Mouse (Mus musculus): ENCODE data around the gene Sh3bgr.

Gene Sh3bgr

DNA sequence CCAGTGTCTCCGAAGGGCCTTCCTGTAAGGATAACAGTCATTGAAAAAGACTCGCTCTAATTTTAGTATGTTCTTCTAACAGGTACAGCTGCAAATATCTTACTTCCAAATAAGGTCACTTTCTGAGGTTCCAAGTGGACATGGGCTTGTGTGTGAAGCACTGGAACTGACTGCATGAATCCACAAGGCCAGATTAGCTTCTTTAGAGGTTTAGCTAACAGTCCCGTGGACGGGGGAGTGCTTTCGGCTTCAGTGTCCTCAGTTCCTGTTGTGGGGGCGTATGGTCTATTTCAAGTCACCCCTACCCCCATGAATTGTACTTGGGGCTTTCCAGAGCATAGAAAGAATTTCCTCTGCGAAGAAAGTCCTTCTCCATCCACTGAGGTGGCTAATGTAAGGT is 10.6 kb downstream of the Sh3bgr start:
- DNase-seq (ENCODE audit: low spot score in 2 of 2): no peak

DNA sequence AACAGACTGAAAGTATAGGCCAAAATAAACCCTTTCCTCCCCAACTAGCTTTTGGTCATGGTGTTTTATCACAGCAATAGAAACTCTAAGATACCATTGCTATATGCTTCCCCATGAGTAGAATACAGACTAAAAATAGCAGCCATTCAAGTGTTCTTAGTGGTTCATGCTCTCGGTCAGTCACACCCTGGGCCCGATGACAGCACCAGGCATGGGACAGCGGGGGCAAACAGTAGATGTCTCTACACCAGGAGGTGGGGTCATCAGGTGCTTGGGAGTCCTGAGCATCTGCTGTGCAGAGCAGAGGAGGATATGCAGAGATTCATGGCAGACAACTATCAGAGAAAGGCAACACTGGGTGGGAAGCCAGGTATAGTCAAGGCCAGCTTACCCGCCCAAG is 12.8 kb downstream of the Sh3bgr start:
- no peak for DNase-seq (ENCODE audit: low spot score in 2 of 2)

DNA sequence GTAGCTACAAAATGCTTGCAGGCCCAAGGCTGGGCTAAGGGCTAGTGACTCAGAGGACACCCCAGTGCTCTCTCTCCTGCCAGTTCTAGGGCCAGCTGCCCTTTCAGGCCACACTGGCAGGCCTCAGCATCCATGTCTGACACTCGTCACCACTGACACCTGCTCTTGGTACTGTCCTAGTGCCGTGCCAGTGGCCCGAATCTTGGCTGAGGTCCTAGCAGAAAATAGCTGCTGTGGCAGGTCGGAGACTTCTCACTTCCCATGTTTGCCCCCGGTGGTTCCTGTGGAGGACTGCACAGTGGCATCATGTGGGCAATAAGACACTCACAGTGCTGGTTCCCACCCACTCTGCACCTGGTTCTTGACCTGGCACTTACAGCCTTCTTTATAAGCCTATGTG is 21.2 kb downstream of the Sh3bgr start:
- DNase-seq (ENCODE audit: low spot score in 2 of 2): no peak

DNA sequence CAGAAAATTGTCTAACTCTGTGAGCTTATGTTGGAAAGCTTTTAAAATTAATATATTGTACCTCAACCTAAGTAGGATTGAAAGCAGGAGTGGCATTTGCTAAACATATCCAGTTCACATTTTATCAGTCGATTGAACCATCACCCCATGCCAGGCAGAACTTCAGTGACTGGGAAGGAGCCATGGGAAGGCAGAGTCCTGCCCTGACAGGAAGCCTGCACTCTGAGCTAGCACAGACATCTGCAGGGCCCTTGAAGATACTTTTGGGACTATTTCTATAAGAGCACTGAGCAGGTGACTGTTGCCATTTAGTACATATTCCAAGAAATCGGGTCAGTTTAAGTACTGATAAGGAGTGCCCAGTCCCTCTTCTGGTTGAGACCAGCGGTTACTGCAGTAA is 21.7 kb downstream of the Sh3bgr start:
- DNase-seq (ENCODE audit: low spot score in 2 of 2): no peak

DNA sequence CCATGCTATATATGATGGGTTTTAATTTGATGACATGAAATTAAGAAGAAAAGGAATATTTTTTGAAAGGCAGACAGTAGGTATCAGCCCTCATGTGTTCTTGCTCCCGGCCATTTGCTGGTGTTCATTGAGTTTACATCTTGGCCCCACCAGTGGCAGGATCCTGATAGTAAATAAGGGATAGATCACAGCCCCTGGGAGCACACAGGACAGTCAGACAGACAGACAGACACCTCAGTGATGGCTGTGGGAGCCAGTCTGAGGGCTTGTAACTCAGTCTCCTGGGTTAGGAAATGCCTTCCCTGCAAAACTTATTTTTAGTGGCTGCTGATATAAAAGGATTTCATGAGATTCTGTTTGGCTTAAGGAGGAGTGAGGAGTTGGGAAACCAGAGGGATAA is 22.2 kb downstream of the Sh3bgr start:
- DNase-seq (ENCODE audit: low spot score in 2 of 2): no peak

DNA sequence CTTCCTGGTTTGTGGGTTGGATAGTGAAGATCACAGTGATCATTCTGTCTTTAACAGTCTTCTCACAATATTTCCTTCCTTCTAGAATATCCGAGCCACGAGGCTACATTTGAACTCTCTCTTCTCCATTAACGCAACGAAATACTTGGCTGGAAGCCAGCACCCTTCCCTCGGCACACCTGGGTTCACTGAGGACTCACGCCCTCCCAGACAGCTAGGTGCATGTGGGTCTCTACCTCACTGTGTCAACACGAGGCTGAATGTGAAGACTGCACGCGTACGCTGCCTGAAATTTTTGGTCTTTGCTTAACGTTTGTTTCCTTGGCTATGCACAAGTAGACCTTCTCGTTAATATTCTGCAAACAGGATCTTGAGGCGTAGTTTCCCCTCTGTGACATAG is 28.2 kb downstream of the Sh3bgr start:
- no peak for DNase-seq (ENCODE audit: low spot score in 2 of 2)

DNA sequence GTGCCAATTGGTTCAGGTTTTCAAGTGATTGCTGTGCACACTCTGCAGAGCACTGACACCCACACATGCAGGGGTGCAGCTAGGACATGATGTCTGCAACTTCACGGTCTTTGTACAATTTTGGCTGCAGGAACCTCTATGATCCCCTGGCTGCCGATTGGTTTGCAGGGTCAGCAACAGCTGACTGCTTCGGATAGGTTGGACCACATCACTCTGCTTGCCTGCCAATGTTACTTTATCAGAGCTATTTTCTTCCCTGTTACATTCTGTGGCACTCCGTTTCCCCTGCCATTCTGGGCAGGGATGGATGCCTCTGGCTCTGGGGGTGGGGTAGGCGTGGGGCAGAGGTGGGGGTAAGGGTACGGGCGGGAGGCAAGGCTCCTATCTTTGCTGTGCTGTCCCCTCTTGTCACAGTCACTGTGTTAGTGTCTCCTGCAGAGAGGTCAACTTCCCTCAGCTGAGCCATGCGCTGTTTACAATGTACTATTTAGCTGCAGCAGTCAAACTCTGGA is 28.9 kb downstream of the Sh3bgr start:
- no peak for DNase-seq (ENCODE audit: low spot score in 2 of 2)

DNA sequence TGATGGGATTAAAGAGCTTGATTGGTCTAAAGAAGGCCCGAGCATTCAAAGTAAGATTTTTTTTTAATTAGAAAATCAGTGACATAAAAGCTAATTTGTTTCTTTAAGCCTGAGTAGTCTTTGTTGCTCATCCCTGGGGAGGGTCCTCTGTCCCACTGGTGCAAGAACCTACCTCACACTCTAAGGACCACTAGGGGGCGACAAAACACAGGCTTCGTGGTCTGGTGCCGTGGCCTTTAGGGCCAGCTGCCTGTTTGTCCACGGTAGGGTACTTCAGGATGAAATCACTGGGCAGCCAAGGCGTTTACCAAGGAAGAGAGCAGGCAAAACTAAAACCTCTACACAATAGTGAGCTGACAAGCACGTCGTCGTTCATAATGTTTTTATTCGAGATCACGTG is 30.2 kb downstream of the Sh3bgr start:
- DNase-seq (ENCODE audit: low spot score in 2 of 2): peak; percentile 24 to 69

DNA sequence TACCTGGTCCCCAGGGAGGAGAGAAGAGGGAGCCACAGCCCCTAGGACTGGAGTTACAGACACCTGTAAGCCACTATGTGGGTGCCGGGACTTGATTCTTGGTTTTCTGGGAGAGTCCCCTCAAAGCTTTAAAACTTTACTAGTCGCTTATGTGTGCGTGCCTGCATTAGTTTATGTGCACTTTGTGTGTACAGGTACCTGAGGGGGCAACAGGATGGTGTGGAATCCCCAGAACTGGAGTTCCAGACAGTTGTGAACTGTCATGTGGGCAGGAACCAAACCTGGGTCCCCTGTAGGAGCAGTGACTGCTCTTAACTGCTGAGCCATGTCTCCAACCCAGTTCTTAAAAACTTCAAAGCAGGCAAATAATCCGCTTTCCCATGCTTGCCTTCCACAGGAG is 31.0 kb downstream of the Sh3bgr start:
- no peak for DNase-seq (ENCODE audit: low spot score in 2 of 2)

DNA sequence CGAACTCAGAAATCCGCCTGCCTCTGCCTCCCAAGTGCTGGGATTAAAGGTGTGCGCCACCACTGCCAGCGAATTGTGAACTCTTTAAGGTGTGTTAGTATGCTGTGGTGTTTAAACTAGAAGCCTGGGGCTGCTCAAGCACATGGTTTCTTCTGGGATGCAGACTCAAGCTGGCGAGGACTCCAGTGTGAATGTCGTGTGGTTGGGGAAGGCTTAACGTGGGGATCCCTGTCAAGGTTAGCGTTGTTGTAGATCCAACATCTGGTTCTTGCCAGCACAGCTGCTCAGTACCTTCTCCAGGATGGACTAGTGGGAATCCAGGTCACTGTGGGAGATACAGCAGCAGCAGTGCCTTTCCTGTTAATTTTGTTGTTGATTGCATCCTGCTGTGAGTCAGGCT is 31.7 kb downstream of the Sh3bgr start:
- no peak for DNase-seq (ENCODE audit: low spot score in 2 of 2)

DNA sequence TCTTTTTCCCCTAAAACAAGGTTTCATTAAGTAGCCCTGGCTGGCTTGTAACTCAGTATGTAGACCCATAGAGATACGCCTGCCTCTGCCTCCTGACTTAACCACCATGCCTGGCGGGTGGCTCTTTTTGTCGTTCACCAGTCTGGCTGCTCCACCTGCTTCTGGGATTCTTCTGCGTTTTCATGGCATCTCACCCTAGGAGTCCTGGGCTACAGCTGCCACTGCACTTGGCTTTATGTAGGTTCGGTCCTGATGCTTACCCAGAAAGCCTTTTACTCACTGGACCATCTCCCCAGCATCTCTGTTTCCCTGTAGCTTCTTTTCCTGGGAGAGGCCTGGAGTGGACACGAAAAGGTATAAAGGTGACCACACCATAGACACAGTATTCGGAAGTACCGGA is 33.7 kb downstream of the Sh3bgr start:
- no peak for DNase-seq (ENCODE audit: low spot score in 2 of 2)

DNA sequence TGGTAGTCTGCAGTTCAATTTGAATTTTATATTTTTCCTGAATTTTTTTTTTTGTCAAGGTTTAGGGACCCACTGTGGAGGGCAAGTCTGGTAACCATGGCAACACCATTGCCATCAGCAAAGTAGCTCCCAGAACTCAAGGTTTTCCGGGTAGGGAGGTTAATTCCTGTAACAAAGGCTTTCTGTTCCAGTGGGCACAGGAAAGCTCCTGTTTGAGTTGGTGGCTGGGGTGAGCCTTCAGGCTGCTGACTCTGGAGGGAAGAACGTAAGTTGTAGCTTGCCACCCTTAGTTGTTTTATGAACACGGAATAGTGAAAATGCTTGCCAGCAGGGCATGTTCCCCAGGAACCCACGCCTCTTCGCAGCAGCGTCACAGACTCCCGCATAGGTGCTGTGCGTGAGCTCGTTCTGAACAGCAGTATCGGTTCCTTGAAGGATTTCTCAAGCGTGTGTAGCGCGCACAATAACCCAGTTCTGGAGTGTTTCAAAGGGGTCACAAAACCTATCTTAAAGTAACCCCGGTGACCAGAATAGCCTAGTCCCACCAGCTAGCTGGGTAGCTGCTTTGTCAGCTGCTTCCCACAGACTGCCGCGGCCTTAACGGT is 35.2 kb downstream of the Sh3bgr start, which contains the start of gene B3galt5:
TSS of gene B3galt5 (plus strand) at position 436 of the 605 bp plus-strand sequence.
- DNase-seq (ENCODE audit: low spot score in 2 of 2): no peak

DNA sequence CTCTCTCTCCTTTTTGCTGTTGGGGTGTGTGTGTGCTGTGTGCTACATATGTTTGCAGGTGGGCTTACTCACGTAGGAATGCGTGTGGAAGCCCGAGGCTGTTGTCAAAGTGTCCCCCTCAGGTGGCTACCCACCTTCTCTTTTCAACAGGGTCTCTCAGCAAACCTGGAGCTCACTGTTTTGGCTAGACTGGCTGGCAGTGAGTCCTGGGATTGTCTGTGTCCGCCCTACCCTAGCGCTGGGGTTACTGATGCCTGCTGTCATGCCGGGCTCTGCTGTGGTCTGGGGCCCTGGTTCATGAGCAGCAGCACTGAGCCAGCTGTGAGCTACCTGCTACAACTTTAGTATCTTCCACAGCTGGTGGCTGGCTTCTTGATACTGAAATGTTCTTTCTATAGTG is 44.2 kb downstream of the Sh3bgr start:
- DNase-seq (ENCODE audit: low spot score in 2 of 2): no peak

DNA sequence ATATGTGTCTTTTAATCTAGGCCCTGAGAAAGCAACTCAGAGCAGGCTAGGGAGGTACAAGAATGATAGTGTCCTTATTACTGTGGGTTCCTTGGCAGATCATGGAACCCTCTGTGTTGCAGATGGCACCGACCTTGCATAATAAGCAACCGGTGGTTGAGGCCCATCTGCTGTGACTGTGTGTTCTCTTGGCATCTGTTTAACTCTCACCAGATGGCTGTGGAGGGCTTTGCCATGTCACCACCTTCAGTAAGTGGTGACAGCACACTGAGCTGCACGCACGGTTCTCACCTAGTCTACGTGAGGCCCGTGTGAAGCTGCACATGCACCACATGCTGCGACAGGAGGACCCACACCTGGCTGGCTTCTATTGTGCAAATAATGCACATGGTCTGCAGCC is 49.4 kb downstream of the Sh3bgr start:
- no peak for DNase-seq (ENCODE audit: low spot score in 2 of 2)

DNA sequence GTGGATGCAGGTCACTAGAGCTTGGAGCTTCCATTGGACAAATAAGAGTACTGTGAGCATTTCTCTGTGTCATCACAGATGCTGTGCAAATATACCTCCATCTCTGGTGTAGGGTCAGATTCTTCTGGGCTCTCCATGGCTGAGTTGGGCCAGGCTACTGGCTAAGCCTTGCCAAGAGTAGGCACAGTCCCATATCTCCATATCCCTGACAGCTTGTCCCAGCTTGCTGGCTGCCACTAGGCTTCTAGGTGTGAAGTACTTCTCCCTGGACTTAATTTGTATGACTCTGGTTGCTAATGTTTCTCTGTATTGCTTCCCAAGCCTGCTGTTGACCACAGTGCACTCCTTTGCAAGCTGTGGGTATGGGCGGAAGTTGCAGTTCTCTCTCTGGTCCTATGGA is 51.9 kb downstream of the Sh3bgr start:
- no peak for DNase-seq (ENCODE audit: low spot score in 2 of 2)

DNA sequence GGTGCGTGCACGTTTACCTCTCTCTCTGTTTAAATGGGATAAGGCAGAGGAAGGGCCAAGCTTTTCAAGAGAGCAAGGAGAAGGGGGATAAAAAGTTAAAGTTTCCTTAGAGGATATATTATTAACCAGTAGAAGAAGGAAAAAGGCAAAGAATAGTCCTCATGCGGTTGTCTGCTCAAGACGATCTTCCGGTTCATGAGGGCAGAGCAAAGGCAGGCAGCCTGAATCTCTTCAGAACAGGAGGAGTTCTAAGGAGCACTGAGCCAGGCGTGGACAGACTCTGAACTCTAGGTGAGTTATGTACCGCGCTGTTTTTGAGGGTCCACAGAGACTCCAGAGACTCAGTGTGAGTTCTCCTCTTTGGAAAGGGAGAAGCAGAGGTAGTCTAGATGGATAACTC is 58.2 kb downstream of the Sh3bgr start:
- no peak for DNase-seq (ENCODE audit: low spot score in 2 of 2)

DNA sequence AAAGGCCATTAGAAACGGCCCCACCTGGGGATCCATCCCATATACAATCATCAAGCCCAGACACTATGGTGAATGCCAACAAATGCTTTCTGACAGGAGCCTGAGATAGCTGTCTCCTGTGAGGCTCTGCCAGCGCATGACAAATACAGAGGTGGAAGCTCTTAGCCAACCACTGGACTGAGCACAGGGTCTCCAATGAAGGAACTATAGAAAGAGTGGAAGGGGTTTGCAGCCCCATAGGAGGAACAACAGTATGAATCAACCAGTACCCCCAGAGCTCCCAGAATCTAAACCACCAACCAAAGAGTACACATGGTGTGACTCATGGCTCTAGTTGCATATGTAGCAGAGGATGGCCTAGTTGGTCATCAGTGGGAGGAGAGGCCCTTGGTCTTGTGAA is 71.5 kb downstream of the Sh3bgr start:
- DNase-seq (ENCODE audit: low spot score in 2 of 2): no peak

DNA sequence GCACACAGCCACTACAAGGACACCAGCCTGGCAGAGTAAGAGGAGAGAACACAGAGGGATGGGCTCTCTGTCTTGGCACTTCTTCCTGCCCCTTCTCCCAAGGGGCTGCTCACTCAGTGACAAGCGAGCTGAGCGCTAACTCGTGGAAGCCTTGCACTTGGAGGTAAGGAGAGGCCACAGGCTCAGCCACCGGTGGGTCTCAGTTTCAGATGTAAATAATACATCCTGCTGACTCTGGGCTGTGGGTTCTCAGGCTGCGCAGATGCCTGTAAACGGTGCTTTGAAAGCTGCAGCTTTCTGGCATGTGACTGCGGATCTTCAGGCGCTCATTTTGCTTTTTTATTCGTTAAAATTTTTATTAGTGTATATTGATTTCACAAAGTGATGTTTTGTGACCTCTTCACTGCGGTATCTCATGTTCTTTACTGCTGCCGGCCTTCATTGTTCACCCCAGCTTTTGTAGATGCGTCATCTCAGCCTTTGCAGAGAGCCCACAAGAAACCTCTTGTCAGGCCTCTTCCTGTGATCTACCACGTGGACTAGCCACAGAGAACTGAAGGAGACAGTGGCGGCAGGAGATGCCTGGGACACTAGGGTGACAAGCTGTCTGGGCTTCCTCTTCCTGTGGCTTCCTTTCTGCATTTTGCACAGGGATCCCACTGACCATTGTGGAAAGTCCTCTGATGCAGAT is 72.8 kb downstream of the Sh3bgr start:
- DNase-seq (ENCODE audit: low spot score in 2 of 2): peak in 1 of 2 experiments; percentile 20

DNA sequence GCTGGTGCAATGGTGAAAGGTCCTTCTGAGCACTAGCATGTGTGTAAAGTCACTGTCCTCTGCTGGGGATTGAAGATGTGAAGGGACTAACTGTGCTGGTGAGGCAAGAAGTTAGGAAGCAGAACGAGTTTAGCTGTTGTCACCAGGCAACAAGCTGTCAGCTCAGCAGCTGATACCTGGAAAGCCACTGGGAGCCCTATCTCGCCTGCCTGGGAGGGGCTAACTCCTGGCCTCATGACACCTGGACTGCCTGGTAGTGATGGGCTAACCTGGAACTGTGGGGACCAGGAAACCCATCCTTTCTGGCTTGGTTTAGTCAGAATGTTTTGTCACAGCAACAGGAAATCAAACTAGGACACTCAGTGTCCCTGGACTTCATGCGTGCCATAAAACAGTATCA is 76.3 kb downstream of the Sh3bgr start:
- DNase-seq (ENCODE audit: low spot score in 2 of 2): no peak

Data from spleen, postnatal 10 days (tissue).